Mouse (Mus musculus) heart, adult 2 months (tissue): ENCODE measurements around the gene Ntrk2.

Experiments used
- CTCF ChIP-seq: fragments of 200-600 bp; IDR thresholded peaks from 2 replicates; pipeline ENCODE4 v1.8.1; 2022; ENCODE audit warnings: antibody characterized with exemption, mild to moderate bottlenecking, moderate library complexity
- EP300 ChIP-seq: fragments of 200-500 bp; IDR thresholded peaks from 2 replicates; pipeline ENCODE4 v1.6.1; 2011; ENCODE audit warnings: low read depth, low read length, control low read depth; ENCODE audit not compliant: insufficient read depth
- POLR2A ChIP-seq: fragments of 200-500 bp; IDR thresholded peaks from 2 replicates; pipeline ENCODE4 v1.6.1; 2011; ENCODE audit warnings: mild to moderate bottlenecking, low read depth, low read length, control low read depth; ENCODE audit not compliant: insufficient read depth

GRCm38 (mm10) chr13:58921255-58921654 is 114.9 kb downstream of the Ntrk2 start:
- TF ChIP-seq POLR2A: no peak
- TF ChIP-seq EP300: no peak
- no peak for TF ChIP-seq CTCF
